Mouse (Mus musculus) C2C12 (cell line): ENCODE data around the gene Higd1c. TPM values are rescaled to one million over a fixed set of nuclear protein-coding genes. Genes with fewer than 3 reads are reported as not detected.

Experiments
- H3K27me3 ChIP-seq: one replicate; pipeline ENCODE4 v1.6.1; 2011; ENCODE audit not compliant: control insufficient read depth, insufficient read depth, insufficient read length
- H3K36me3 ChIP-seq: one replicate; pipeline ENCODE4 v1.6.1; 2011; ENCODE audit not compliant: control insufficient read depth, insufficient read depth
- H3K4me3 ChIP-seq: one replicate; pipeline ENCODE4 v1.5.1; 2011; ENCODE audit warnings: mild to moderate bottlenecking, control low read depth; ENCODE audit not compliant: poor library complexity, insufficient read depth, severe bottlenecking
- H3K79me2 ChIP-seq: one replicate; pipeline ENCODE4 v1.6.1; 2011; ENCODE audit not compliant: control insufficient read depth, insufficient read depth
- H3K79me3 ChIP-seq: one replicate; pipeline ENCODE4 v1.6.1; 2011; ENCODE audit warnings: low read depth, control low read depth
- H3ac ChIP-seq: one replicate; pipeline ENCODE3; 2011; ENCODE audit warnings: low read depth; ENCODE audit not compliant: control insufficient read depth, insufficient read length
- CEBPB ChIP-seq: IDR thresholded peaks from one replicate; pipeline ENCODE4 v1.6.1; 2011; ENCODE audit warnings: low read depth, mild to moderate bottlenecking, control low read depth, moderate library complexity
- CTCF ChIP-seq: IDR thresholded peaks from one replicate; pipeline ENCODE4 v1.5.1; 2011; ENCODE audit not compliant: control insufficient read depth, insufficient read depth, insufficient read length
- FOSL1 ChIP-seq: IDR thresholded peaks from one replicate; pipeline ENCODE4 v1.8.0; 2011; ENCODE audit warnings: mild to moderate bottlenecking, low read length; ENCODE audit not compliant: poor library complexity, insufficient read depth, severe bottlenecking
- MAX ChIP-seq: IDR thresholded peaks from one replicate; pipeline ENCODE4 v1.6.1; 2011; ENCODE audit warnings: mild to moderate bottlenecking, control low read depth
- MYOD1 ChIP-seq: IDR thresholded peaks from one replicate; pipeline ENCODE4 v1.6.1; 2011; ENCODE audit warnings: low read depth; ENCODE audit not compliant: control insufficient read depth, insufficient read length
- MYOG ChIP-seq: IDR thresholded peaks from one replicate; pipeline ENCODE4 v1.6.1; 2011; ENCODE audit not compliant: control insufficient read depth, insufficient read length; ENCODE audit errors: extremely low read depth
- USF1 ChIP-seq: IDR thresholded peaks from one replicate; pipeline ENCODE4 v1.6.1; 2011; ENCODE audit warnings: low read depth, mild to moderate bottlenecking, control low read depth, moderate library complexity
- polyA plus RNA-seq: library from polyadenylated mRNA; unstranded; fragments of >200 nt; fragmentation: generic; extraction: Trizol; gene quantifications from one replicate; pipeline ENCODE4 v1.2.1, GENCODE M21; 2012; ENCODE audit warnings: missing spikeins

Higd1c gene
- polyA plus RNA-seq, 1 experiment: not detected

- H3K79me3 ChIP-seq: peaks cover 20% of the 10 kb centered on the region
- H3ac ChIP-seq: peak within 1 kb of the TSS; percentile 10
- H3K36me3 ChIP-seq: no peaks in the 10 kb centered on the region
- peaks cover 32% of the 10 kb centered on the region for H3K79me2 ChIP-seq
- H3K4me3 ChIP-seq: no peak within 1 kb of the TSS
- no peaks in the 10 kb centered on the region for H3K27me3 ChIP-seq
- TF ChIP-seq FOSL1: no peak
- no peak for TF ChIP-seq MAX
- no peak for TF ChIP-seq CTCF
Observed at GRCm38 (mm10) chr15:100424396-100425122, 60.2 kb downstream of the Higd1c start, which contains the start of gene Slc11a2. Slc11a2 (minus strand) TSS chr15:100425072.

- TF ChIP-seq MYOG (no peak), MAX (no peak), CEBPB (no peak), CTCF (no peak), USF1 (no peak), FOSL1 (no peak), MYOD1 (no peak)
- H3ac ChIP-seq: no peak overlapping the region
- no peak overlapping the region for H3K4me3 ChIP-seq
- no peaks in the 10 kb centered on the region for H3K27me3 ChIP-seq
- no peaks in the 10 kb centered on the region for H3K36me3 ChIP-seq
- no peaks in the 10 kb centered on the region for H3K79me2 ChIP-seq
- H3K79me3 ChIP-seq: no peaks in the 10 kb centered on the region
Observed at GRCm38 (mm10) chr15:100428296-100428905, 64.1 kb downstream of the Higd1c start.

- Histone ChIP-seq H3K79me3 (no peaks in the 10 kb centered on the region), H3K27me3 (no peaks in the 10 kb centered on the region), H3K36me3 (no peaks in the 10 kb centered on the region), H3K79me2 (no peaks in the 10 kb centered on the region), H3K4me3 (no peak overlapping the region), H3ac (no peak overlapping the region)
- no peak for TF ChIP-seq MYOG
- no peak for TF ChIP-seq FOSL1
- TF ChIP-seq CTCF: no peak
Observed at GRCm38 (mm10) chr15:100429959-100430565, 65.7 kb downstream of the Higd1c start.

DNA sequence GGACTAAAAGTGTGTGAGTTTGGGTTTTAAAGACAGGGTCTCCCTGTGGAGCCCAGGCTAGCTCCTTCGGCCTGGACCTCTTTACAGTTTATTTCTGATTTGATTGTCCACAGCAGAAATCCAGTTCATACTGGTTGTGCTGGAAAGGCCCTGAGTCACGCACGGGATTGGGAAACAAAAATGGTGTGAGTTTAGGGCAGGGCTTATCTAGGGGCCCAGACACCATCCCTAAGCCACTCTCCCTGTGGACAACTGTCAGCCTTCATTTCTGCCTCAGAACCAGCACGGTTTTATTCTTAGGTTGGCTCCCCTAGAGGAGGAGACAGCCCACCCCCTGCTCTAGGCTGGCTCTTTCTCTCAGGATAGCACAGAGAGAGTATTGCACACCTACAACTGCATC is 68.9 kb downstream of the Higd1c start:
- no peak for TF ChIP-seq MYOG
- TF ChIP-seq MAX: no peak
- no peak for TF ChIP-seq USF1
- TF ChIP-seq FOSL1: no peak
- no peak for TF ChIP-seq CTCF
- TF ChIP-seq CEBPB: no peak
- no peak for TF ChIP-seq MYOD1

More for the DNA sequence above, 68.9 kb downstream of the Higd1c start:
- Histone ChIP-seq H3K79me3 (no peaks in the 10 kb centered on the region), H3K79me2 (no peaks in the 10 kb centered on the region), H3K36me3 (no peaks in the 10 kb centered on the region), H3K4me3 (no peak overlapping the region), H3K27me3 (peaks cover 4% of the 10 kb centered on the region), H3ac (no peak overlapping the region)

Other genes starting within 250 kb of the Higd1c start
- gene Atf1, start 136.7 kb upstream of the Higd1c start, polyA plus RNA-seq: 29.6 TPM
- not detected for gene Tmprss12, start 83.7 kb upstream of the Higd1c start, polyA plus RNA-seq
- 4.5 TPM for gene Mettl7a1, start 60.4 kb upstream of the Higd1c start, polyA plus RNA-seq
- not detected for gene Mettl7a3, start 29.6 kb upstream of the Higd1c start, polyA plus RNA-seq
- not detected for gene Methig1, start 11.4 kb upstream of the Higd1c start, polyA plus RNA-seq
- gene Mettl7a2, start 11.3 kb upstream of the Higd1c start, polyA plus RNA-seq: not detected
- 0.02 TPM for gene Gm5475, start 57.6 kb downstream of the Higd1c start, polyA plus RNA-seq
- gene Slc11a2, start 60.5 kb downstream of the Higd1c start, polyA plus RNA-seq: 34.3 TPM
- 34.0 TPM for gene Letmd1, start 104.5 kb downstream of the Higd1c start, polyA plus RNA-seq
- gene Csrnp2, start 130.9 kb downstream of the Higd1c start, polyA plus RNA-seq: 11.6 TPM
- 10.3 TPM for gene Tfcp2, start 187.5 kb downstream of the Higd1c start, polyA plus RNA-seq
- gene Pou6f1, start 235.4 kb downstream of the Higd1c start, polyA plus RNA-seq: 5.5 TPM